Mouse (Mus musculus) liver, embryonic 14.5 days (tissue): ENCODE measurements around the gene Id3.

ENCODE experiments used
- CTCF ChIP-seq: IDR thresholded peaks from 2 replicates; pipeline ENCODE4 v1.5.1; 2016; ENCODE audit warnings: antibody characterized with exemption, low read depth, control low read depth
- EP300 ChIP-seq: IDR thresholded peaks from 2 replicates; pipeline ENCODE4 v1.6.1; 2016; ENCODE audit warnings: antibody characterized with exemption, low read depth

- TF ChIP-seq EP300 (no peak), CTCF (peak; percentile 23; the same call in 1 of the 2 replicates)
These were observed 5.2 kb downstream of the Id3 start for GRCm38 (mm10) chr4:136148342-136149044.
